Mouse (Mus musculus): ENCODE data around the gene Fam155a. TPM values are rescaled to one million over a fixed set of nuclear protein-coding genes. Genes with fewer than 3 reads are reported as not detected.

The Fam155a gene
- polyA plus RNA-seq, 1 experiment from 2014 or later = 30.3 TPM

DNA sequence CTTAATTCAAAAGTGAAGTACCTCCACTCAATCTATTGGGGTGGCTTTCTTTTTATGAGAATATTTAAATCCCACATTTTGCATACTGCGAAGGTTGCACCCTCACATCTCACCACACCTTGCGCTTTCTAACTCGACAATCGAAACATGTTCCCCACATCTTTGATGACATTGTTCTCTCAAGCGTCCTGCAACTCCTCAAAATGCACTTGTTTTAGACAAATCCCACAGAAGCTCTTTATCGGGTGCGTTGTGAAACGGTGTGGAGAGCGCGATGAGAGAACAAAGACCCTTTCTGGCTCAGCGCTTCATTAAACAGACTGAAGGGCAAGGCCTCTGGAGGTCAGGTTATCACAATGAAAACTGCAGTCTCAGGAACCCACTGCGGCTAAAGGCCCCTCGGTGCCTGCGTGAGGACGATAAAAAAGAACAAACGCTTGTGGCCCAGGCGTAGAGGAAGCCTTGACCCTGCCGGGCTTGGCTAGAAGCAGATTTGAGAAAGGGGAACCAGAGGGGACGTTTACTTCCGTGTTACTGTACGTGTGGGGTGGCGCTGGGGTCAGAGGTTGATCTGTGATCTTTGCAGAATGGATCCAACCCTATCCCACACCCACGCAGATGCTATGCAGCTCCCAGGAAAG is 613.7 kb downstream of the Fam155a start:
- 10% methylated on average over 23 of the region's 23 CpGs for WGBS
- ATAC-seq = no peak
- Histone ChIP-seq H3K4me1 (ENCODE audit: control insufficient read depth, insufficient read depth, low read depth, low read length) (peaks cover 13% of the 10 kb centered on the region), H3K27ac (ENCODE audit: low read depth, low read length) (no peak overlapping the region), H3K9me3 (ENCODE audit: control insufficient read depth, low read length) (no peaks in the 10 kb centered on the region), H3K9ac (ENCODE audit: low read depth, low read length) (peak overlapping the region; percentile 52), H3K27me3 (replicated peaks; ENCODE audit: control insufficient read depth, insufficient read depth, low read length) (no peaks in the 10 kb centered on the region), H3K4me2 (ENCODE audit: low read length) (peak overlapping the region; percentile 37), H3K4me3 (ENCODE audit: low read length) (no peak overlapping the region), H3K36me3 (ENCODE audit: control insufficient read depth, insufficient read depth, low read length) (no peaks in the 10 kb centered on the region)

Small RNA genes lying within 50 kb of the gene (microRNA-seq; reads per million reads assigned to microRNA genes)
- gene Gm47312 = not detected

Other genes starting within 250 kb of the Fam155a start
- not detected in 2 replicates for gene Gm10217, start 93.1 kb upstream of the Fam155a start, polyA plus RNA-seq (2015; fragmentation: Nextera tagmentation; extraction: Ambion mirVana)
- gene Lig4, start 206.5 kb upstream of the Fam155a start, polyA plus RNA-seq (2015; fragmentation: Nextera tagmentation; extraction: Ambion mirVana) = 10.3 and 12.0 TPM in 2 replicates
- 12.6 and 13.7 TPM in 2 replicates for gene Abhd13, start 206.5 kb upstream of the Fam155a start, polyA plus RNA-seq (2015; fragmentation: Nextera tagmentation; extraction: Ambion mirVana)
- gene Tnfsf13b, start 235.3 kb upstream of the Fam155a start, polyA plus RNA-seq (2015; fragmentation: Nextera tagmentation; extraction: Ambion mirVana) = 0.22 and 0.61 TPM in 2 replicates